Mouse (Mus musculus) gastrocnemius, postnatal 25 days (tissue): ENCODE measurements around the gene Zzz3. TPM values are rescaled to one million over a fixed set of nuclear protein-coding genes. Genes with fewer than 3 reads are reported as not detected.

ENCODE experiments used
- DNase-seq: peaks from one replicate; pipeline ENCODE4 v3.0.0; 2022
- long read RNA-seq, 2 experiments: library from polyadenylated mRNA; stranded (forward); transcript quantifications; one replicate each; pipeline ENCODE4 v2.0.0; 2021
- total RNA-seq, 2 experiments: library from RNA; stranded (reverse); gene quantifications; 1 replicate in 1 of 2; 2 replicates in 1 of 2; pipeline ENCODE4 v1.2.3; 2021

Zzz3 gene
- total RNA-seq = 10 to 100 TPM; 15.3 to 16.1 TPM
- long read RNA-seq, experiment 1, partial matches to known transcripts = 0 of 4 reads
- long read RNA-seq, experiment 1, other reads (novel, unspliced or antisense) = 4 of 4 reads
- long read RNA-seq, experiment 2, full-length matches to known transcripts = 6 of 14 reads
- long read RNA-seq, experiment 2, partial matches to known transcripts = 2 of 14 reads
- long read RNA-seq, experiment 2, other reads (novel, unspliced or antisense) = 6 of 14 reads

DNA sequence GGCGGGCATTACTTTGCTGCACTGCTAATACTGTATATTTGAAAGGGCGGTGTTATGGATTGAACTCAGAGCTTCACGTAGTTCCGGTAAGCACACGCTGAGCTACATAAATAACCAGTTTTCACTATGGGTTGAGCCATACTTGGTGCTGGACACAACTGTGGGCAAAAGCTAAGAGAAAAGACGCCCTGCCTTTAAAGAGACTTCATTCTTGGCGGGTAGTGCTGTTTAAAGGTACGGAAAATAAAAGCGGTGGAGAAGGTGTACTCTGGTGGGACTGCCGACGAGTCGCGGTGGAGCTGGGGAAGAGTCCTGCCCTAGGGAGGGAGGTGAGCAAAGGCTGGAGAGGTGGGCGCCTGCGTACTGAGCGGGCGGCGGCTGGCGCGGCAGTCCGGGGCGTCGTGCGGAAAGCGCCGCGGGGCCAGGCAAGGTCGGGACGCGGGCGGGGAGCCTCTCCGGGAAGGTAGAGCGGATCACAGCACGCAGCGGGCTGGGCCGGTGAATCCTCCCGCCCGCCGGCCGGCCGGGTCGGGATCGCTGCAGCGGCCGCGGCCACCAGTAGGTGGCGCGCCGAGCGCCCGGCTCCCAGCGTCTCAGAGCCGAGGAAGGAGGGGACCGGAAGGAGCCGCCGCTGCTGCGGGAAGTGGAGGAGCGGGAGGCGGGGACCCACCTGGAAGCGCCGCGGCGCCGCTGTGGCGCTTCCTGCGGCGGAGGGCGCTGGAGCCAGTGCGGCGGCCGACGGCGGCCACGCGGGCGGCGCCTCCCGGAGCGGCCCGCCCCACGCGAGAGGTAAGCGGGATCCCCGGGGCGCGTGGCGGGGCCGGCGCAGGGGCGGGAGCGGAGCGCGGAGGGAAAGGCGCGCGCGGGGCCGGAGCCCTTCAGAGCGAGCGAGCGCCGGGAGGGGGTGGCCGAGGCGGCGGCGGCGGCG is at the start of gene Zzz3:
Gene Zzz3, plus strand, starts transcription at position 124 of the 928 bp plus-strand sequence.
- peak; percentile 91 for DNase-seq

DNA sequence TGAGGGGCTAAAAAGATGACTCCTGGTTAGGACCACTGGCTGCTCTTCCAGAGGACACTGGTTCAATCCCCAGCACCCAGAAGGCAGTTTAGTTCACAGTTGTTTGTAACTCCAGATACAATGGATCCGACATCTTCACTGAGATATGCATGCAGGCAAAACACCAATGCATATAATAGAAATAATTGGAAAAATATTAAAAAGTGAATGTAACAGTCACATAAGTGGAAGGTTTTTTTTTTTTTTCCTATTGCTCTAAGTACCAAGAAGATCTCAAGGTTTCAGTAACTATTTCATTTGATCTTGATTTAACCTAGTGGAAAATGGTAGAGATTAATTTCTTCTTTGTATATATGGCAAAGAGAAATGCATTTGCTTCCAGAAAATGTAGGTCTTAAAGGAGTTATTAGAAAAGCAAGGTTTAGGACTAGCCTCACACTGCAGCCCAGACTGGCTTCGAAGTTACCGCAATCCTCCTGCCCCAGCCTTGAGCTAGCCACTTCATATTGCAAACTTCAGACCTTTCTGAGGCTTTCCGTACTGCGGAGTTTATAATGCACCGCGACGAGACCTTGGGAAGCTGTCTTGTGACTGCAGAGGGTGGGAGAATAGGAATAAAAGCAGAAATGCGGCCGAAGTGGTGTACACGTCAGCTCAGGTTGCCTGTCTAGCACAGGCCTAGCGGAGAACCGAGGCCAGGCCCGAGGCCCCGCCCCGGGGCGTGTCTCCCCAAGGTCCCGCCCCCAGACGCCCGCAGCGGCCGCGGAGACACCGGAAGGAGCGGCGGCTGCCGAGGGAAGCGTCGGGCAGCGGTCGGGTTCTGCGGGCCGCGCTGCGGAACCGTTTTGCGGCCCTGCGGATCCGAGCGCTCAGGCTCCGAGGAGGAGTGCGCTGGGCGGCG is 49.3 kb upstream of the Zzz3 start, which contains the start of gene Usp33:
Gene Usp33, plus strand, starts transcription at position 747 of the 901 bp plus-strand sequence.
- peak; percentile 96 for DNase-seq

DNA sequence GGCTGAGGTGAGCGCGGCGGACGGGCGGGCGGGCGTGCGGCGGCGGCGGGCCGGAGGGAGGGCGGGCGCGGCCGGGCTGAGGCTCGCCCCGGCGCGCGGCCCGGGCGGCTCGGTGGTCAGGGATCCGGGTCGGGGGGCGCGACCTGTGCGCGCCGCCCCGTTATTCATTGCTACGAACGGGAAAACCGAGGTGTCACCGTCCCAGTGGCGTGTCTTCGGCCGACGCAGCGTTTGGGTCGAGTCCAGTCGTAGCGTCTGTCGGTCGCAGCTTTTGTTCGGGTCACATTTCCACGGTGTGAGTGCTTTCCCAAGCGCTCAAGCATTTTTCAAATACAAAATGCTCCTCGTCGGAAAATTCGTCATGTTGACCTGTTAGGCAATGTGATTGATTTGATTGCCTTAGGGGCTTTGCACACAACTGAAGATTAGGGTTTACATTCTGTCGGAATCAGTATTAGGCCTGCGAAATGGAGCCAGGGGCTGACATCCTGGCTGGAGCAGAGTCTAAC is 48.6 kb upstream of the Zzz3 start:
- DNase-seq = no peak

DNA sequence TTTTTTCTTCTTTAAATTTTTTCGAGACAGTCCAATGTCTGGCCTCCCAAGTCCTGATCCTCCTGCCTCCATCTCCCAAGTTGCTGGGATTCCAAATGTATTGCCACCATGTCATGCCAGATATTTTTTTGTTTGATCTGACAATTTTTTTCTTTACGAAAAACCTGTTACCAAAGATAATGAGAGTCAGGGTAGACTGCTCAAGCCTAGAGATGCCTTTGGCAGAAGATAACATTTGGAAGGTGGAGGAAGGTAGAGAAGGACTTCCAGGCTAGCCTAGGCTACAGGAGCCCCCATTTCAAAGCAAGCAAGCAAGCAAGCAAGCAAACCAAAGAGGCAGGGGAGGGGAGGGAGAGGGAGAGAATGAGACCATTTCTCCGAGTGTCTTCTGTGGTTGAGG is 48.0 kb upstream of the Zzz3 start:
- DNase-seq = no peak

DNA sequence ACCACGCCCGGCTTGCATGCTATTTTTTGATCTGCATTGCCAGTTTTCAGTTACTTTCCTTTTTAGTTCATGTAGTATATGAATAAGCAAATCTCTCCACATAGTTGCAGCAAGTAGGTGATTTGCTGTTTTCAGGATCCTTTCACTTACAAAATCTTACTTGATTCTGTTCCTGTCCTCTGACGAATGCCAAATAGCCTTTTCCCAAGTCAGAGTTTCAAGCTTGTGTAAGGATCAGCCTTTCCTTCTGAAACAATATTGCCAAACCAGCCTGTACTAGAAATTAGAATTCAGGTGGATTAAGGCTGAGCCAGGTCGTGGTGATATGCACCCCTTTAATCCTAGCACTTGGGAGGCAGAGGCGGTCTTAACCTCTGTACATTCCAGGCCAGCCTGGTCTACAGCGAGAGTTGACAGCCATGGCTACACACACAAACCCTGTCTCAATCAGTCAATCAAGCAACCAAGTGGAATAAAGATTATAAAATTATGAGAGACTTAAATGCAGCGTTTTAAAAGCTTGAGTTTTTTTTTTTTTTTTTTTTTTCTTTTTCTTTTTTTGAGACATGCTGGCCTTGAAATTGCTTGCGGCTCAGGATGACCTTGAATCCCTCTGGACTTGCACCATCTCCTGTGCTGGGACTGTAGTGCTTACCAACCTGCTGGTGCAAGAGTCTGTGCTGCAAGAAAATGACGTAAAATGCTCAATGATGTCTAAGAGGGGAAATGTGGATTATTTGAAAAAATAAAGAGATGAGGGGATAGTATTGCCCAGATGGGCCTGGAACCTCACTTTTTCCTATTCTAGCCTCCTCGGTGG is 47.1 kb upstream of the Zzz3 start:
- no peak for DNase-seq

DNA sequence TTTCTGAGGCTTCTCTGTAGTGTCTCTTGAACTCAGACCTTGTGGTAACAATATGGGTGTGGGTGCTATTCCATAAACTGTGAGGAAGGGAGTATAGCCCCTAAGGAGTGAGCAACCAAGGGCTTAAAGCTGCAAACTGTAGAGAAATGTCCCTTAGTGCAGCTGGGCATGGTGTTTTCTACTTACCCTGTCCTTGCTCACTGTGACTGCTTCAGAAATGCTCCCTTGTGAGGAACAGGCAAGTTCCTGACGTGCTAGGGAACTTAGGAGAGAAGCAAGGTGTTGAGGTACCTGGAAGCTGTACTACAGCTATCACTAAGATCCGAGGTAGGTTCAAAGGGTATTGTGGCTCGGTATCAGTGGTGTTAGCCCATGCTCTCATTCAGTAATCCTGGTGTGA is 44.8 kb upstream of the Zzz3 start:
- DNase-seq = no peak

DNA sequence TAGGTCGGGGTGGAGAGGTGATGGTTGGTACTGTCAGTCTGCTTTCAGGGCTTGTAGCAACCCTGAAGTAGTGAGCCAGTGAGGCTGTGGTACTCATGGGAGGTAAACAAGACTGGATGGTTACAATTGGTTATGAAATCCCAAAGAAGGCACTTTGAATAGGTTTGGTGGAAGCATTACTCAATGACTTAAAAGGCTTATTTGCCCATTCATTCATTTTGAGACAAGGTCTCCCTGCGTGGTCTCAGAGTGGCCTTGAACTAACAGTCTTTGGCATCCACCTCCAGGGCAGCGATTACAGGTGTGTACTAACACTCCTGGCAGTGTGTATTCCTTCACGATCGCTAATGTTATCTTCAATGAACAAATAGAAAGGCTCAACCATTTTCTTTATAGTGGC is 44.3 kb upstream of the Zzz3 start:
- no peak for DNase-seq

DNA sequence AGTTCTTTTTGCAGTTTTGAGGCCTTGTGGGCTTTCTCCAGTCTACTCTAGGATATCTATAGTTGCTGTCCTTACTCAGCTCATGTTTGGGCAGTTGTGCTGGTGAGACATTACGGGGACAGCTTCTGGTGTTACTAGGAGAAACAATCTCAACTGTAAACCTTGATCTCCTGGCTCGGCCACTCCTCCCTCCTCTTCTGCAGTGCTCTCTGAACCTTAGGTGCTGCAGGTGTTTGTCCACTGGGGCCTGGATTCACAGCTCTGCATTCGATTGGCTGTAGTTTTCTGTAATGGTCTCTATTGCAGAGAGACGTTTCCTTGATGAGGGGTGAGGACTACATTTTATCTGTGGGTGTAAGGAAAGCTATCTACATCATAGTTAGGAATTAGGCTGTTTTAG is 43.0 kb upstream of the Zzz3 start:
- DNase-seq = no peak

DNA sequence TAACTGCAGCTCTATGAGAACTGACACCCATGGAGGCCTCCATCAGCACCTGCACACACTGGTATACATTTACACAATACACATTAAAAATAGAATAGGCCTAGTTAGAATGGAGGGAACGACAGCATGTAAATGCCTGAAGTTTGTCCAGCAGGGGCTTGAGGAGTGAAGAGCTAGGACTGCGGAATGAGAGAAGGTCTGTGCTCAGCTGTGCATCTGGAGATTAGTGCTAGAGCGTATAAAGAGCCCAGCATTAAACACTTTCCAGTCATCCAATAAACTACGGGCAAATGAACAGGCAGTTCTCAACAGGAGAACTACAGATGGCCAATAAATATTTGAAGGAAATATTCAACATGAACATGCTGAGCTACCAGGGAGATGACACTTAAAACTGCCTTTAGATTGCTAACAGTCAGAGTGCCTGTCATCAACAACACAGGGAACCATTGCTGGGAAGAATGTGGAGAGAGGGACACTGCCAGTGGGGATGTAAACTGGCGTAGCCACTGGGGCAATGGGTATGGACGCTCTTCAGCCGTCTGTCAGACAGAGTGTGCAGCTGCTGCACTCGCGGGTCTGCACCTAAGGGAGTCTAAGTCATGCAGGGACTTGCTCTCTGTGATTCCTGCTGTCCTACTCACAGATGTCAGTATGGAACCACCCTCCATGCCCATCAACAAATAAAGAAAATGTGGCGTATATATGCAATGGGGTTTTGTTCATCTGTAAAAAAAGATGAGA is 41.7 kb upstream of the Zzz3 start:
- no peak for DNase-seq

DNA sequence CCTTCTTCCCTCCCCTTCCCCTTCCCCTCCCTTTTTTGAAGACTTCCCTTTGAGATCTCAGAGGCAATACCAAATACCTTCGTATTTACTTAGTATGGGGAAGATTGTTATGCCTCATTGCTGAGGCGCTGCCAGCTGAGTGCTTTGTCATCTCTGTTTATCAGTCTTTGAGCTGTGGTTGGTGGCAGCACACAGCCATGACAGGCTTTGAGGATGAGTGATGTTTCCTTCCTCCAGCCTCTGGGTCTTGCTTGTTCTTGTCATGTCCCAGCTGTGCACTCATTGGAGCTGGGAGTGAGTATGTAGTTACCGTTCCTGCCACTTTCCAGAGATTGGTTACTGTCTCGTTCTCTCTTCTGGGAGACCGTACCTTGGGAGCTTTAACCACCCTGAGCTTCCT is 39.9 kb upstream of the Zzz3 start:
- DNase-seq = no peak

DNA sequence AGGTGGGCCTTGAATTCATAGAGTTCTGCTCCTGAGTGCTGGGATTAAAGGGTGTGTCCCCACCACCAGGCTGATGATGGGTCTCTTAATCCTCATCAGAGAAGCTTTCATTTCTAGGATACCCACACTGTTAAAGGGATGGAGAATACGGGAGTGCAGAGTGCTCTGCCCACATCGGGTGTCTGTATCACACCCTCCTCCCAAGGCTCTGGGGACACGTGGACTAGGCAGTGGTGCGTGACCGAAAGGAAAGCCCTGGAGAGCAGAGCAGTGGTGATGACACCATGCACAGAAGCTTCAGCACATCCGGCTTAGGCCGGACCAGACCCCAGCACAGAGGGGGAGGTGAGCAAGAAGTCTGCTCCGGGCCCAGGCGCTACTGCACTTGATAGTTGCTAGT is 38.5 kb upstream of the Zzz3 start:
- DNase-seq = no peak

DNA sequence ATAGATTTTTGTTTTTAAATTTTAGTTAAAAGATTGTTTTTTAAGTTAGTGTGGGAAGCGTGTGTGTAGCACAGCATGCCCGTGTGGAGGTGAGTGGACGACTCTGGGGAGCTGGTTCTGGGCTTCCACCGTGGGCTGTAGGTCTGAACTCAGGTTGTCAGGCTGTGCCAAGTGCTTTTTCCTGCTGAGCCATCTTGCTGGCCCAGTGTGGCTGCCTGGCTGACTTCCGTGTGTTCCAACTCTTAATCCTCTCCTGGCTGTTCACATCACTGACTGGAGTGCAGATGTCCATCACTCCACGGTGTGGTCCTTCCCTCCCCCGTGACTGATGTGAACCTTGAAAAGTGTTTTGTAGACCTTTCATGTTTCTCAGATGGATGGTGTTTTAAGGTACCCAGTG is 36.1 kb upstream of the Zzz3 start:
- peak; percentile 59 for DNase-seq

DNA sequence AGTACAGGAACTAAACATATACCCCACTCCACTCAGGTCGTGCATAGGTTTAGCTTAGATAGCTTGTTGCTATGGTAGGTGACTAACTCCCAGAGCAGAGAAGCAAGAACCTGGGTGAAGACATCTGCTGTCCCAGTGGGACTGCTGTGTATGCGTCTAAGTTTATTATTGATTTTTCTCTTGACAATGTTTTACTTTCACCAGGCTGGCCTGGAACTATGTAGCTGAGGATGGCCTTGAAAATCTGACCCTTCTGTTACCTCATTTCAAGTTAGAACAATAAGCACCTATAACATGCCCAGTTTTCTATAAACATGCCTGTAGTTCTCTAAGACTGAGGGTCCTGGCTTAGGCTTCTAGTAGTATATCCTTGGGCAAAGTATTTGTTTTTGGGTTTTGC is 31.1 kb upstream of the Zzz3 start:
- no peak for DNase-seq

DNA sequence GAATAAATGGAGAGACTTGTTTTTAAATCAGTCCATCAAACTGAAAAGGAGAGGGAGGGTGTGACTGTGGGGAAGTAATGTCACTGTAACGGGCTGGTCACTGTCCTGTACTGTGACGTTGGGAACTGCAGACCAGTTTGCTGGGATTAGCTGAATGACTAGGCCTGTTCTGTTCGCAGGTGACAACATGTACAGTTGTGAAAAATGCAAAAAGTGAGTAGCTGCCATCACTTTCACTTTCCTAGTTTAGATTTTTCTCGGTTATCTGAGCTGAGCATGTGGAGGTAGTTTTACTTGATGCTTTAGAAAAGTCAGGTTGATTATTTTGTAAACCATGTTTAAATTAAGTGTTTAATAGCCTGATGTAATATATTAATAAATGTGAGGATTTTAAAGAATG is 19.2 kb upstream of the Zzz3 start:
- DNase-seq = no peak

DNA sequence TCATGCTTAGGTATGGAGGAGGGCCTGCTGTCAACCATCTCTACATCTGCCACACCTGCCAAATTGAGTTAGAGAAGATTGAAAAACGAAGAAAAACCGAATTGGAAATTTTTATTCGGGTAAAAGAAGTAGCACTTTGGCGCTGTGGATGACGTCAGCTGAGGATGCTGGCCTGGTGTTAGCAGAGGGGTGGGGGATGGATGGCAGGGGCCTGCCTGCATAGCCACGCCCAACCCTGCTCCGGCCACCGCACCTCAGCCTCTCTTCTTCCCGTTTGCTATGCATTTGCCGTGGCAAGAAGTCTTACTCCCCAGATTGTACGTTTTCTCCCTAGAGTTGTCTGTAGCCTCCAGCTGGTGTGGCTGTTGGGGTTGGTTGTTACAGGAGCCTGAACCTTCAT is 11.2 kb upstream of the Zzz3 start:
- DNase-seq = no peak

DNA sequence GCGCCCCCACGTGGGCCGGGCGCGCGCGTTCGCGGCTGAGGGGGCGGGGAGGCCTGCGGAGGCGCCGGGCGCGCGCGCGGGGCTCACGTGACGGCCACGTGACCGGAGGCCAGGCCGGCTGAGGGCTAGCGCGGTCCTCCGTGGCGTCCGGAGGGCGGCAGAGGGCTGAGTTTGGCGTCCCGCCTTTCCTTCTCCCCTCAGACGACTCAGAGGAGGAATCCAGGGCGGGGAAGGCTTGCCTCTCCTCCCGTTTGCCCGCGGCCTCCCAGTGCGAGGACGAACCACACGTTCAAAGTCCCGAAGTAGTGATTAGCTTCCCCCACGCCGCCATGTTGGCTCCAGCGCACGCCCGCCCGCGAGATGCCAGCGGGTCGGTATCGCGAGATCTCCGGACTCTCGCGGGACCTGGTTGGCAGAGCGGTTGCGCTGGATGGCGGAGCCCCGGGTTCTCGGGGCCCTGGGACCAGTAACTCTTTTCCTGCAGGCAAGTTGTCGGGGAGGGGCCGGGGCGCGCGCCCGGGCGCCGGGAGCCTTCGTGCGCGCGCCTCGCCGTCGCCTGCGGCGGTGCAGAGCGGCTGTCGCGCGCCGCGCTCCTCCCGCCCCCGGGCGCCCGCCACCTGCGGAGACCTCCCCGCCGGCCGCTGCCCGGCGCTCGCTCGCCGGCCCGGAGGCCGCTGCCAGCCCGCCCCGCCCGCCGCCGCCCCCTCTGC is 1.2 kb downstream of the Zzz3 start:
- DNase-seq = peak; percentile 95

DNA sequence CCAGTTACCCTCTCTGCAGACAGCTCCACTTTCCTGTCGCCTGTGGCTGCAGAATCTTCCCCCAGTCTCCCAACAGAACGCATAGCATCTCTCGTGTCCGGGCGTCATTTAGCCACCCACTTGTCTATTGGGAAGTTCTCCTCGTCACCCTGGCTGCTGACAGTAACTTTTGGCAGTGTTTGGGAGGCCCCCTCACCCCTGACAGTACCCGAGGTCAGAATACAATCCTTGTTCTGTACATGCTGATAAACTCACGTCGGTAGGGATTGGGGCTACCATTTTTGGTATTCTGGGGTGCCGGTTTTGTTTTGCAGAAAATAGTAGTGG is 1.7 kb downstream of the Zzz3 start:
- DNase-seq = no peak

DNA sequence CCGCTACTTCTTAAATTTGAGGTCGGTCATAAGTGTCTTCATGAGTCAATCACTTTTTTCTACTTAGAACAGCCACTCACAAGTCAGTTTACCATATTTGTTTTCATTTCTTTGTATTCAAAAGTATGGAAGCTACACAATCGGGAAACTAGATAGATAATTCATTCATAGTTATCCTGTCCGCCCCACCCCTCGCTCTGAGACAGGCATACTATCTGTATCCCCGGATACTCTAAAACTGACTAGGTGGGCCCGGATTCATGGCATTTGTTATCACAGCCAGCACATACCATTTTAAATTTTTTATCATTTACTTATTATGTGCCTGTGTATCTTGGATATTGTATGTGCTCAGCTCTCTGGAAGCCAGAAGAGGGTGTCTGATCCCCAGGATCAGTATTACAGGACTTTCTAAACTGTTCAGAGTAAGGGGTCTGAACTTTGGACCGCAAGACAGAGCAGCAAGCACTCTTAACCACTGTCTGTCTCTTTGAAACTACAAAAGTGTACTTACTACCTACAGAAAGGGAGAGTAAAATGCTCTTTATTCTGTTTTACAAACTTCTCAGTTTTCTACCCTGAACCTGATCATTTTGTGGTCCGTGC is 2.2 kb downstream of the Zzz3 start:
- DNase-seq = no peak

DNA sequence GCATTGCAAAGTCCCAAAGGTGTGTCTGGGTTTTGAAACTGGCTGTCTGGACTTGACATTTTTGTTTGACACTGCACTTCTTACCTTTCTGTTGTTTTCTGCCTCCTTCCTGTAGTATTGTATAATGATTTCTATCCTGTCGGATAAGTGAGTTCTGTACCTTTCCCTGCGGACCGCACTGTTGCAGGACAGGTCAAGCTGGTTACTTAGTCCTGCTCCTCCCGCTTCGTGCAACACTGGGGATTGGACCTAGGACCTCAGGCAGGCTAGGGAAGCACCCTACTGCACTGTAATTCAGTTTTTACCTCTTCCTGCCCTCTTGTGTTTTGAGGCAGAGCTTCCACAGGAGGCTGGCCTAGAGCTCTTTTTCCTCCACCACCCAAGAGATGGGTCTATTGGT is 5.2 kb downstream of the Zzz3 start:
- DNase-seq = no peak

DNA sequence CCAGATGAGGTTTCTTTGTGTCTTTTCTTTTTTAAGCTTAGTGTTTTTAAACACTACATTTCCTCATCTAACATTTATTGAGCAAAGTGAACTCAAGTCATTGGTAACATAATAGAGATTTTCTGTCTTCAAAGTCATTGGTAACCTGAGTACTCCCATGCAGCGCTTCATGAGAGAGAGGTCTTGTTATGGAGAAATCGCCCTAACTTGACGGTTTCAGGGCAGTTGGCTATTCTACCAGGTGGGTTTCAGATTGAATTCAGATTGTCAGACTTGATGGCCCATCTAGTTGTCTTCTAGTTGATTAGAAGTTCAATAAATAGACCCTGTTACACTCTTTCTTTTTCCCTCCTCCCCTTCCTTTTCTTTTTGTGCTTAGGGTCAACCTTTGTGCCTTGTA is 5.6 kb downstream of the Zzz3 start:
- no peak for DNase-seq
